Mouse (Mus musculus) R1 (cell line): ENCODE results near the gene F3.
"Not testable (repeated sequence)": the region's sequence is repeated elsewhere in the genome, so short reads cannot be mapped to it uniquely, and the experiment has no call there.

ENCODE experiments used
- DNase-seq: peaks from one replicate; pipeline ENCODE4 v3.0.0-alpha.2; 2018; ENCODE audit warnings: low read depth, low spot score

Gene F3

DNA sequence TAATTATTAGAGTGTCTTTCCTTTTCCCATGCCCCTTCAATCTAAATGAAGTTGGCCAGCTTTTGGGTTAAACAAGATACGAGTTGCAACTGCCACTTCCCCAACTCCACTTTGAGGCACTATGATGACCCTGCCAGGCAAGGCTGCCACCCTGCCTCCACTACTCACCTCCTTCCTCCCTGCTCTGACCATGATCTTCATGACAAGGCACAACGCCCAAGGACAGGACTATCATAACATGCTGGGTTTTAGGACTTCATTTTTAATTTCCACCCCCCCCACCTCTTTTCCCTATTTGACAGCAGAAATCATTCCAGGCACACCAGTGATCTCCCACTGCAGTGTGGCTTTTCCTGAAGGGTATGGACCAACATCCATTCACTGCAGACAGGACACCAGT lies 14.6 kb downstream of the F3 start:
- no peak for DNase-seq

DNA sequence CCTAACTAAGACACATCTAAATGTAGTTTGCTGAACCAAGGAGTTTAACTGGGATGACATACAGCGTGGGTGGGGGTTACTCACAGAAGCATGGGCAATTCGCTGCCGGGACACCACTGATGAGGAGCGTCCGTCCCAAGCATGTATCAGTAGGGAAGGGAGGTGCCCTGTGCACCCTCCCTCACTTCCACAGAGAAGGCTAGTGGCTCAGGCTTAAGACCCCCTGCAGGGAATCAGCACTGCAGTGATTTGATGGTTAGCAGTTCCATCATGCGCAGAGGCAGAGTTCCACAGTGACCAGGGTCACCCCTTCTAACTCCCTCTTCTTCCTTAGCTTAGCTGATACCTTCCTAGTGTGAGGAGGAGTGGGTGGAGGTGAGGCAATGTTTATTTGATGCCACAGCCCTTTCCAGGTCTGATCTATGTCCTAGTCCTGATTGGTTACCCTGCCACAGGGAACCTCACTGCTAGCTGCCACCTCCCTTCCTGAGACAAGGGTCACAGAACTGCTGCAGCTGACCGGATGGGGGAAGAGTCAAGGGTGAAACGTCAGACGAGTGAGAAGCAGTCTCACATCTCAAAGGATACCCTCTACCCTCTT lies 15.5 kb downstream of the F3 start:
- no peak for DNase-seq

GRCm38 (mm10) chr3:121739489-121740213 lies 16.3 kb downstream of the F3 start:
- no peak for DNase-seq

GRCm38 (mm10) chr3:121741186-121741848 lies 18.0 kb downstream of the F3 start:
- DNase-seq = peak; percentile 71

DNA sequence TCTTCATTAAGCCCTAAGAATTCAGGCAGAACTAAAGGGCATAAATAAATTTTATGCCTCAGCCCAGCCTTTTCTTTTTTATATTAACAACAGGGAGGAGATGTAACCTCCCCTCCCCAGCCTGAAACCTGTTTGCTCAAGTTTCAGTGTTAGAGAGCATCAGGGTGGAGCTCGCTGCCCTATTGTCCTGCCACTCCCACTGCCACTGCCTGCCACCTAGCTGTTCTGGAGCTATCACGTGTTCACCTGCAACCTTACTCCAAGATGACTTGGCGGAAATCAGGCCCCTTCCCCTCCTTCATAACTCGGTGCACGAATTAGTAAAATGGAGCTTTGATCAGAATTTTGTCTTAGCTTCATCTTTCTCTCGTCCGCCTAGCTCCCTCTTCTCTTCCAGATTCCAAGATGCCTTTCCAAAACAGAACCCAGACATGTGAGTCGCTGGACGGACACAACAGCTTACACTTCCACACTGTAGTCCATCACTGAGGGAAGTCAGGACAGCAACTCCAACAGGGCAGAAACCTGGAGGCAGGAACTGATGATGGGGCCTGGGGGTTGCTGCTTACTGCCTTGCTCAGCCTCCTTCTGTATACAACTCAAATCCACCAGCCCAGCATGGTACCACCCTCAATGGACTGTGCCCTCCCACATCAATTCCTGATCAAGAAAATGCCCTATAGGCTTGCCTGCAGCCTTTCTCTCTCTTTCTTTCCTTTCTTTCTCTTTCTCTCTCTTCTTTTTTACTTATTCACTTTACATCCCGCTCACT lies 31.2 kb downstream of the F3 start:
- DNase-seq = not testable (repeated sequence)

GRCm38 (mm10) chr3:121755152-121755551 lies 31.8 kb downstream of the F3 start:
- DNase-seq = no peak

DNA sequence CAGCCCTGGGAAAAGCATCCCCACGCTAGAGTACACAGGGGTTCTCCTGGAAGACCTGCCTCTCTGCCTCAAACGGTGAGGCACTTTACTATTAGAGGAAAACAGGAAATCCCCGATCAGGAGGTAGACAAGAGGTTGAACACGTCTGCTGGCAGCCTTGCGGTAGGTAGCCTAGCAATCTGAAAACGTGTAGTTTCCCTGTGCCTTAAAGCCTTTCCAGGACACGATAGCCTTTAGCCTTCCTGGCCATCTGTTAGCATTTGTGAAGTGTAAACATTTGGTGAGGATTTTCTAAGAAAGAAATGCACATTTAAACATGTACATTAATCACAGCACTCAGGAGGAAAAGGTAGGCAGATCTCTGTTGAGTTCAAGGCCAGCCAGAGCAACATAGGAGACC lies 35.0 kb downstream of the F3 start:
- DNase-seq = no peak

DNA sequence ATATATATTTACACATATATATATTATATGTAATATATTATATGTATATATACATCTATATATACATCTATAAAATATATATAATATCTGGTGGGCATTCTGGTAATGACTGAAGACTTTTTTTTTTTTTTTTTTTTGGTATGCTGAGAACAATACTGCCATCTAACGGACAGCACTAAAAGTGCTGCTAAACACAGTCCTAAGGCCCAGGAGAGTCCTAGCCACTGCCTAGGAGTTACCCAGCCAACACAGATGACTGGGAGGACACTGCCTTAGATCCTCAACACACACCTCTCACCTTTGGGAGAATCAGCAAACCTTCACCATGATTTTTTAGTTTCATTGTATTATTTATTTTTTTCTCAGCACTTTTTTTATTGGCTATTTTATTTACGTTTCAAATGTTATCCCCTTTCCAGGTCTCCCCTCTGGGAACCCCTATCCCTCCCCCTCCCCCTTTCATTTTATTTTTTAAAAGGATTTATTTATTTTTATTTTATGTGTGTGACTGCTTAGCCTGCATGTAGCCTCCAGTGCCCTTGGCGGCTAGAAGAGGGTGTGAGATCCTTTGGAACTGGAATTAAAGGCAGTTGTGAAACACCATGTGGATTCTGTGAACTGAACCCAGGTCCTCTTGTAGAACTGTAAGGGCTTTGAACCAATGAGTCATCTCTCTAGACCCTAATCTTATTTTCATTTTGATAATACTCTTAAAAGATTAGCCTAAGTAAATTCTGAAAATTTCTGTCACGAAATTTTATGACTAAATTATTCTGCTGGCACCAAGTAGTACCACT lies 38.9 kb downstream of the F3 start:
- peak; percentile 53 for DNase-seq

GRCm38 (mm10) chr3:121766048-121766447 lies 42.7 kb downstream of the F3 start:
- DNase-seq = no peak

- DNase-seq = no peak
Measured at GRCm38 (mm10) chr3:121766818-121767217, 43.5 kb downstream of the F3 start.

GRCm38 (mm10) chr3:121768770-121769169 lies 45.4 kb downstream of the F3 start:
- peak; percentile 42 for DNase-seq

DNA sequence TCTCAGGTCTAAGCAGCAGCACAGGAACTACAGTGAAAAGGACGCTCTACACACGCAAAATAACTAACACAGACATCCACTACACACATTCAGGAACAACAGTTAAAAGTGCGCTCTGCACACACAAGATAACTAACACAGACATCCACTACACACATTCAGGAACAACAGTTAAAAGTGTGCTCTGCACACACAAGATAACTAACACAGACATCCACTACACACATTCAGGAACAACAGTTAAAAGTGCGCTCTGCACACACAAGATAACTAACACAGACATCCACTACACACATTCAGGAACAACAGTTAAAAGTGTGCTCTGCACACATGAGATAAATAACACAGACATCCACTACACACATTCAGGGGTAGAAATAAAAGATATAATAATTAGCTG lies 50.0 kb downstream of the F3 start:
- not testable (repeated sequence) for DNase-seq

DNA sequence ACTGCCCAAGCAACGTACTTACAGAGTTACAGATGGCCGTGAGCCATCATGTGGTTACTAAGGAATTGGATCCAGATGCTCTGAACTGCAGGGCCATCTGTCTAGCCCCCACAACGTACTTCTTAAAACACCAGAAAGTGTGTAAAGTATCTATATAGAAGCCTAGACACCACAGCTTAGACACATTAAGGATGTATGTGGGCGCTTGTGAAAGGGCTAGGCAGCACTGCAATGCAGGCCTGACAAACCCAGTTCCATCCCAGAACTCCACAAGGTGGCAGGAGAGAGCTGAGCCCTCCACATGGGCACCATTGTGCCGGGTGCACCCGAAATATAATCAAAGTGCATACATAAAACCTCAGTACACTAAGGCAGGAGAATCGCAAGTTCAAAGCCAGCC lies 54.6 kb downstream of the F3 start:
- peak; percentile 64 for DNase-seq

GRCm38 (mm10) chr3:121783020-121783419 lies 59.7 kb downstream of the F3 start:
- no peak for DNase-seq
